Mouse (Mus musculus): Measurements from ENCODE around the gene Irs1.
A peak's percentile ranks its signal among the peaks of the same experiment; 100 is the strongest.

Irs1 gene

DNA sequence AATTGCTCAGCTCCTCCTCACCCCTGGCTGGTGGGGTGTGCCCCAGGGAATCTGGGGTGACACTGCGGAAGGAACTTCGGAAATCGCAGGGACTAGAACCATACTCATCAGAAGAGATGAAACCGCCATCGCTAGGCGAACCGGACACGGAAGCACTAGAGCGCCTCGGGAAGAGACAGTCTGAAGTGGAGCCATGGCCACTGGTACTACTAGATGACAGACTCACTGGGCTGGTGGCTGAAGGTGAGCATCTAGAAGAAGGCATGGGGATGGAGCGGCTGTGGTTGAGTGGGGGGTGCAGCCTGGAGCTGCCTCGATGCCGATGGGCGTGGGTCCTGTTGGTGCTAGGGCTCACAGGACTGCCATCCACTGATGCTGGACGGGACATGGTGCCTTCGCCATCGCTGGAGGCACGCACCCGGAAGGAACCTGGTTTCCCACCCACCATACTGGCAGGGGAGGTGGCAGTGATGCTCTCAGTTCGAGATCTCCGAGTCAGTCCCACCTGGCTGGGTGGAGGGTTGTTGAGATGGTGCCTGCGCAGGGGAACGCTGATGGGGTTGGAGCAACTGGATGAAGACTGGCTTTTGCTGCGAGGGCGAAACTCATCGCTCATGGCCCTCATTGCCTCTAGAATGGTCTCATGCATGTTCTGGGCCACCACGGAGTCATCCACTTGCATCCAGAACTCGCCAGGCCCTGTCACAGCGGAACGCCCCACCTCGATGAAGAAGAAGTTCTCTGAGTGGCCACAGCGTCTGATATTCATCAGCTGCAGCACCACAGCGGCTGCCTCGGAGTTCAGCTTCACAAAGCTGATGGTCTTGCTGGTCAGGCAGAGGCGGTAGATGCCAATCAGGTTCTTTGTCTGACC, 1.9 kb downstream of the Irs1 start:
- no peak for ATAC-seq (ENCODE audit: insufficient number of reproducible peaks, low FRiP score, low TSS enrichment)

DNA sequence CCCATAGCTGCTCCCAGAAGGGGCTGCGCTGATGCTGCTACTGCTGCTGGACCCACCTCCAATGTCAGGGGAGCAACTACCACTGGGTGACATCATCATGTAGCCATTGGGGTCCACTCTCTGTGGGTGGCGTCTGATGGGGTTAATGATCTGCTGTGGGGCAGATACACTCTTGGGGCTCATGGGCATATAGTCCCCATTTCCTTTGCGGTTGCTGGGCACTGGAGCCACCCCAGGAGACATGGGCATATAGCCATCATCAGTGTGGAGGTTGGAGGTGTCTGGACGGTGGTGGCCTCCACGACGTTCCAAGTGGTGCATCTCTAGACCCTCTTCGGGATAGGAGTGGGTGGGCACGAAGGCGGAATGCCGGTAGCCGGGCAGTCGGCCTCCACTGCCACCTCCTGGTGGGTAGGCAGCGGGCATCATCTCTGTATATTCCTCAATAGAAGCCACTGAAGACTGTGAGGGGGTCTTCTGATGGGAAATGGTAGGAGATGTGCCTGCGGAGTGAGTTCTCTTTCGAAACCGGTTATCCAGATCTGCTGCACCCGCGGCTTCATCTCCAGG, 2.7 kb downstream of the Irs1 start:
- ATAC-seq (ENCODE audit: insufficient number of reproducible peaks, low FRiP score, low TSS enrichment): no peak

DNA sequence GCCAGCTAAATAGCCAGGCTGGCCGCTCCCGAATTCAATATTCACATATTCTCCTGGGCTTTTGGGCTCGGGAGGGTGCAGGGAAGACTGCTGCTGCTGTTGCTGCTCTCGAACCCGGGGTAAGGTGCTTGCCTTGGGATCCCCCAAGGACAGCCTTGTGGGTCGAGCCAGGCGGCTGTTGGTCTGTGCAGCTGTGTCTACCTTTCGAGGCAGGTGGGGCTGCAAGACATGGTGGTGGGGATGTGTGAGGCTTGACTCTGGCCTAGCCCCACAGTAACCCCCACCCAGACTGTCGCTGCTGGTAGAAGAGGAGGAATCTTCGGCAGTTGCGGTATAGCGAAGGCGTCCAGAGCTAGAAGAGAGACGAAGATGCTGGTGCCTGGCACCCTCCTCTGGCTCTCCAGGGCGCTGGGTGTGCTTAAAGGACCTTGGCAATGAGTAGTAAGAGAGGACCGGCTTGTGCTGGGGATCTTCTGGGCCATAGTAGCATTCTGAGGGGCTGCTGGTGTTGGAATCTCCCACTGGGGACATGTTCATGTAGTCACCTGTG, 3.4 kb downstream of the Irs1 start:
- ATAC-seq (ENCODE audit: insufficient number of reproducible peaks, low FRiP score, low TSS enrichment): no peak

DNA sequence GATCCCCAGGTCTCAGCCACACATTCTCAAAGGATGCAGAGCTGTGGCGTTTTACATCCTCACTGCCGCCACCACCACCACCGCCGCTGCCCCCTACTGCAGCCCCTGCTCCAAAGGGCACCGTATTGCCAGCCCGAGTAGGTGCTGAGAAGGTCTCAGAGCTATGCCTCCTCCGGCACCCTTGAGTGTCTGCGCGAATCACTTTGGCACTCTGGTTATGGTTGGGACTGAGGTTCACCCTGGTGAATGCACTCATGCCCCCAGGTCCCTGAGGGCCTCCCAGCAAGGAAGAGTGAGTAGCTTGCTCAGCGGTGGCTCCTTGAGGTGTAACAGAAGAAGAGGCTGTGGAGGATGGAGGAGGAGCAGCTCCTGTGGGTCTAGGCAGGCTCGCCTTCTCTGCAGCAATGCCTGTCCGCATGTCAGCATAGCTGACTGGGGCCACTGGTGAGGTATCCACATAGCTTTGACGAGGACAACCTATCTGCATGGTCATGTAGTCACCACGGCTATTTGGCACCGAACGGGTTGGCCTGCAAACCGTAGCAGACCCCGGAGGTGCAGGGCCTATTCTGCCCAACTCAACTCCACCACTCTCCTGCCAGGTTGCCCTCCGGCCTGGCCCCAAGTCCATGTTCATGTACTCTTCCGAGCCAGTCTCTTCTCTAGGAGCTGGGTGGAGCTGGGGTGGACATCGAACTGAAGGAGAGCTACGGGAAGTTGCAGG, 4.0 kb downstream of the Irs1 start:
- ATAC-seq (ENCODE audit: insufficient number of reproducible peaks, low FRiP score, low TSS enrichment): no peak

DNA sequence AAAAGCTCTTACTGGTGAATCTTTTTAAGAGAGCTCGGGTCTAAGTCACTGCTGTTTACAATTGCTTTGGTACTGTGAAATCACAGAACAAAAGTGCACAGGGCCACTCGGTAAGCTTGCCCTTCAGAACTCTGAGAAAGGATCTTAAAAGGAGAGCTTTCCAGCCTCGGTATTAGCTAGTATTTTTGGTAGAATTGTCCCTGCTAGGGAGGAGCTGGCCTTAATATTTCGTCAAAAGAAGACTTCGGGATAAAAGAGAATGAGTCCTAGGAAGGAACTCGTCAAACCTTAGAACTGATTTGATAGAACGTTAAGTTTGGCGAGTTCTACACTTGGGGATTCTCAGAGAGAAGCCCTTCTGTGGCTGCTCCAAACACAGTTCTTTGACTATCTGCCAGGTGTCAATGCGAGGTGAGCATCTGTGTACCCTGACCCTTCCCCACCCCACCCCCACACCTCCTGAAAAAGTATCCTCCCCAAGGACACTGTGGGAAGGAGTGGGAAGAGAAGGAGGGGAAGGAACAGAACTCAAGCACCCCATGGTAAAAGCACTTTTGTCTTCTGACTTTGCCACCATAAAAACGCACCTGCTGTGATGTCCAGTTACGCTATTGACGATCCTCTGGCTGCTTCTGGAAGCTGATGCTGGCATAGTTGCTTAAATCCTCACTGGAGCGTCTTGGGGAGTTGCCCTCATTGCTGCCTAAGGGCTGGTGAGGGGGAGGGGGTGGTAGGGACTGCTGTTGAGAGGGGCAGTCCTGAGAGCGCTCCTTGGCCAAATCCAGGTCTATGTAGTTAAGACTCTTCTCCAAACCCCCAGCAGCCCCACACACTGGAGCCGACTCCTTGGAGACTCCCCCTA, 4.8 kb downstream of the Irs1 start:
- no peak for ATAC-seq (ENCODE audit: insufficient number of reproducible peaks, low FRiP score, low TSS enrichment)

DNA sequence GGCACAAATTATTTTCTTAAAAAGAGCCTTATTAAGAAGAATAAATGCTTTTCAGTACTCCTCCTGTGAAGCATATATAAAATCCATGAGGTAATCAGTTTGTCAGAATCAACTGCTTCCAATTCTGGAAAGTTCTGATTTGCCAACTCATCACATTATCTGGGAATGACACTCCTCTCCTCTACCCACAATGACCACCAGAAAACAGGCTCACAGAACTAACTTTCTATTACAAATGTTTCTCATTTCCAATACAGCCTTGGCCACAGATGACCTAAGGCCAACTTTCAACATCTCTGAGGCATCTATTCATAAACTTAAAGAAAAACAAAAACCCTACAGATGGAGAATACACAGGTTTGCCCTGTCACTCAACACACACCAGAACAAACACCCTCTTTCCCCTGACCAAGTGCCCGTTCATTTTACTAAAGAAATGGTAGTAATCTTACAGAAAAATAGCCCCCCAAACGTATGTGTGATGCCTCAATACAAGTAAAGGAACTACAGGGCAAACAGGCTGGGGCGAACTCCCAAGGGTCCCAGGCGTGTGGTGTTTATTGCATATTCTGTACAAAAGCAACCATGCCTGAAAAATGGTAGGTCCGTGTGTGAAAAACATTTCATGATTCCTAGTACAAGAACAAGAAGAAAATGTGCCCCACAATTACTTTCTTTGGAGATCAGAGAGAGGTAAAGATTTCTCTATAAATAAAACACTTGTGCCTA, 5.6 kb downstream of the Irs1 start:
- no peak for ATAC-seq (ENCODE audit: insufficient number of reproducible peaks, low FRiP score, low TSS enrichment)

DNA sequence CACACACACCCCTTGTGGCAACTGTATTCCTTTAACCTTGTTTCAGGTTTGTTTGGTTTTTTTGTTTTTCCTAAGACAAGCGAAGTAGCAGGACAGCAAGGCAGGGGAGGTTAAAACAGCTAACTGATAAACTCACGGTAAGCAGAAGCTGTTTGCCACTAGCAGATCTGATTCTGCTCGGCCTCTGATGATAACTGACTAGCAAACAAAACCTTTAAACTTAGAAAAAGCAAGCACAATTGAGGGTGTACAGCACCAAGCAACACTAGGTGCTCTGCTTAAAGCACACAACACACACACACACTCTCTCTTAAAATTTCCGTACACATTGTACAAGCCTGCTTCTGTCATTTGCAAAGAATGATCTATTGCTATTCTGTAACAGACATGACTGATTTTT, 6.8 kb downstream of the Irs1 start:
- ATAC-seq (ENCODE audit: insufficient number of reproducible peaks, low FRiP score, low TSS enrichment): no peak

DNA sequence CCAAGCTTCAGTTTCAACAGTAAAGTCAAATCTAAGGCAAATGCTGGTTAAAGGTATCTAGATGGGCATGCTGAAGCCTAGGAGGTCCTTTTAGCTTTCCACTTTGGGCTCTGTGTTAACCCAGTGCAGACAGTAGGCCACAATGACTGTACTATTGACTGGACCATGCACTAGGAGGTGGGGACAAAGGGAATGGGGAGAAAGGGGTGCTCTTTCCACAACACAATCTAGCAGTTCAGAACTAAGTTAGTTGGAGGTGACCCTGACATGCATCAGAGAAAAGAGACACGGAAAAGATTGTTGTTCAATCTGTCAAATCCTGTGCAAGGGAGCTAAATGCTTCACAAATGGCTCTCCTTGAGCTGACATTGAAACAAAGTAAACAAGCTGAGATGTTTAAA, 7.3 kb downstream of the Irs1 start:
- 0 out of 2 replicates have a peak, but pooled peaks have one; percentile 17 for ATAC-seq (ENCODE audit: insufficient number of reproducible peaks, low FRiP score, low TSS enrichment)

DNA sequence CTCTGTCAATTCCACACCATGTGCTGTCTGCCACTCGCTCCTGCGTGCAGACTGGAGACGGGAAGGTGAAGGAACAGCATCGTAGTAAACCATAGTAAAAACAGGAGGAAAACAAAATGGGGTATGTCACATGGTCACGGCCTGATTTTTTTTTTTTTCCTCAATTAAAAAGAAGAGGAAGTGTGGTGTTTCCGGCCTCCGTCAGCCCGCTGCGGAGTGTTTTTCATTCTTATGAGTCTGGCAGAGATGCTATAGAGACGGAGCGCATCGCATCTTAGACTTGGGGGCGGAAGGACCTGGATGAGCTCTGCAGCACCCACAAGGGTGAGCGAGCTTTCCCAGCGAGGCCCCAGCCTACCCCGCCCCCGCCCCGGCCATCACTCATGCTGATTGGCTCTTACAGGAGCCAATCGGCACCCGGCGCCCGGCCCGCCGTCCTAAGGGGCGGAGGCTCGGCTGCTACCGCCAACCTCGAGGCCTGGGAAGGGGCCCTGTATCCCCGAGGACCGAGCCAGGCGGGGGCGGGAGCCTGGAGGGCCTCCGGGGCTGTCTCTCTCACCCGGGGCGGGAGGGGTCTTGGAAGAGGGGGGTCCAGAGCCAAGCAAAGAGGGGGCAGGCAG, 8.1 kb downstream of the Irs1 start:
- peak; percentile 91 for ATAC-seq (ENCODE audit: insufficient number of reproducible peaks, low FRiP score, low TSS enrichment)

DNA sequence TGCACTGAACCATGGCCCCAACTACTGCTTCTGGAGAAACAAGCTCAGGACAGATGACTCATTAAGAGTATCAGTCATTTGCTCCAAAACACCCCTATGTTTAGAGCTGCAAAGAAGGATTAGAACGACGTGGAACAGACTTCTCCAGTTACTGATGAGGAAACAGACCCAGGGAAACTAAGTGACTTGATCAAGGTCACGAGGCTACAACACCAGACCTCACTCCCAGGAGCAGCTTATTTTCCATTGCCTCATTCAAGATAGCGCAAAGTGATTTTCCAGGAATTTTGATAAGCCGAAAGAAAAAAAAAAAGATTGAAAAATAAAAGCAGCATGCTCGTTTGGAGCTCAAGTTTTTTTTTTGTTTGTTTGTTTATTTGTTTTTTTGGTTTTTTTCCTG, 9.4 kb downstream of the Irs1 start:
- ATAC-seq (ENCODE audit: insufficient number of reproducible peaks, low FRiP score, low TSS enrichment): no peak

DNA sequence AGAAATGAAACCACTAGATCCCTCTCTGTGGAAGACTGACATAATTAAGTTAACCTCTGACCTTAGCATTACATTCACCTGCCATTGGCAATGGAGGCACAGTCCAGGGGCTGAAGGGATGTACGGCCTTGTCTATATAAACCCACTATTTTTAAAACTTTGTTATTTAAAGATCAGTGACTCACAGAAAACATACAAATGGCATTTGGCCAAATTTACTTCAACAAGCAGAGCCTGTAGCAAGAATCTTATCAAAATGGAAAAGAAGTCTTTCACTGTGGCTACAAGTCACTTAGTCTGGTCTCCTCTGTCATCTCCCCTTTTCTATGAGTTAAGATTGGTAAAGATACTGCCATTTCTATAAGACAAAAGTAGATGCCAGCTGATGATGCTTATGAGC, 11.4 kb downstream of the Irs1 start:
- ATAC-seq (ENCODE audit: insufficient number of reproducible peaks, low FRiP score, low TSS enrichment): no peak

DNA sequence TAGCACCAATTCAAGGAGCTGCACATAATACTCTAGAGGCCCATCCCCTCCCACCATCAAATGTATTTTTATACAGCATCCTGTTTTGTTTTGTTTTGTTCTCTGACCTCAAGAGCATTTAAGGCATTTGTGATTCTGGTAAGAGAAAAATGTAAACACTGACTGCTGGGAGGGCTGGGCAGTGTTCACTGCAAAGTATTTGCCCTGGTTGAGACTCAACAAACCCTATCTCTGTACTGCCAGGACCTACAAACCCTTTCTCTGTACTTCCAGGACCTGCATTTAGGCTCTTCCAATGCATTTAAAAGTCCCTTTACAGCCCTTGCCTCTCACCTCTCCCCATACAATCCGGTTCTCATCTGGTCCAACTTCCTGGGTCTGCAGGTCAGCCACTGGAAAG, 16.9 kb downstream of the Irs1 start:
- ATAC-seq (ENCODE audit: insufficient number of reproducible peaks, low FRiP score, low TSS enrichment): no peak

DNA sequence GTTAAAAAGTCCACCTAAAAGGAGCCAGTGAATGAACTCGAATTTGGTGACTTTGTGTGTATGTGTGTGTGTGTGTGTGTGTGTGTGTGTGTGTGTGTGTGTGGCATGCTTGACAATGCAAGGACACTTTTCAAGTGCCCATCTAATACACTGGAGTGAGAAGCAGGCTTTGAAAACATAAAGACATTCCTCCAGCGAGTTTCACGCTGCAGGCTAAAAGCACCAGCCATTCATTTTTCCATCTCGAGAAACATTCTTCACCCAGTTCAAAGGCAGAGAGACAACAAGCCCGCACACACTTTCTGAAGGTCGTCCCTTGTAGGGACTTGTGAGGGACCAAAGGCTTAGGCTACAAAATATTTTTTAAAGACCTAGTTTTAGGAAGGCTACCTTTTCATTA, 17.7 kb downstream of the Irs1 start:
- no peak for ATAC-seq (ENCODE audit: insufficient number of reproducible peaks, low FRiP score, low TSS enrichment)

DNA sequence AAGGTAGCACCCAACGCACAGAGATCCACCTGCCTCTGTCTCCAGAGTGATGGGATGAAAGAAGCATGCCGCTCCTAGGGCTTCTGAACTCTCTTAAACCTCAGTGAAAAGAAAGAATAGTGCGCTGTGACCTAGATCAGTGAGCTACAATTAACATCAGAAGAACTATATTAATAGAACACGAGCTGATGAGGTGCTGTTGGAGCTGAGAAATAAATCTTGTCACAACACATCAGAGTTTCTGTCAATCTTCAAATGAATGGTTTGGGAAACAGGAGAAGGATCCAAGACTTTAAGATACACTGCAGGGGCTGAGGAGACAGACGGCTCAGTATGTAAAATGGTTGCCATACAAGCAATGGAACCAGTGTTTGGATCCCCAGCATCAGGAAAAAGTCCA, 19.0 kb downstream of the Irs1 start:
- no peak for ATAC-seq (ENCODE audit: insufficient number of reproducible peaks, low FRiP score, low TSS enrichment)

DNA sequence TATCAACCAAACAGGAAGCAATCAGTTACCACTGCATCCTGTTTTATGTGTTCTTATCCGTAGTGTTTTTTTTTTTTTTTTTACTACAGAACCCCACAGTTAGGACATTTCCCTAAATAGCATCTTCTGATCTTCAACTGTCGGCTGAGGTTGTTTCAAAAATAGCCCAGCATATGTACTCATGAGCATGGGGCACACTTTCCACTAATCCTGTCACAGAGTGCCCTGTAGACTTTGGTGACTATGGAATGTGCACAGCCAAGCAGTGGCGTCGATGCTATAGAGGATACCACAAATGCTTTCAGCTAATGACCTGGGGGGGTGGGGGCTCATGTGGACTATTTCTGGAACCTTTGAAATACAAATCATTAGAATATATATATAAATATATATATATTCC, 23.7 kb downstream of the Irs1 start:
- no peak for ATAC-seq (ENCODE audit: insufficient number of reproducible peaks, low FRiP score, low TSS enrichment)

DNA sequence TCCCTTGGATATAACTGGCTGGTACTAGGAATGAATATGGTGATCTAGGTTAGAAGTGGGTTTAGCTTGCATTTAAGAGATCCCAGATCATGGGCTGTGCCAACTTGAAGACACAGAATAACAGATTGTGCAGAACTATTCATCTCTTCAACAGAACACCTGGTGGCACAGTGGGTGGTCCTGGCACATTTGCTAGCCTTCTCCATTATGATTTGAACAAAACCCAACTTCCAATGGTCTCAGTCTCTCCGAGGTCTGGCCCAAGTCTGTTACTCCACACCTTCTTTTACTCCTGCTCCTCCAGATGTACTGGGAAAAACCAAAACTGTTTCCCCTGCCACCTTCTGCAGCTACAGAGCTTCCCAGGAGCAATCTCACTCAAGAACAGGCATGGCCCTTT, 28.9 kb downstream of the Irs1 start:
- peak; percentile 66 for ATAC-seq (ENCODE audit: insufficient number of reproducible peaks, low FRiP score, low TSS enrichment)

DNA sequence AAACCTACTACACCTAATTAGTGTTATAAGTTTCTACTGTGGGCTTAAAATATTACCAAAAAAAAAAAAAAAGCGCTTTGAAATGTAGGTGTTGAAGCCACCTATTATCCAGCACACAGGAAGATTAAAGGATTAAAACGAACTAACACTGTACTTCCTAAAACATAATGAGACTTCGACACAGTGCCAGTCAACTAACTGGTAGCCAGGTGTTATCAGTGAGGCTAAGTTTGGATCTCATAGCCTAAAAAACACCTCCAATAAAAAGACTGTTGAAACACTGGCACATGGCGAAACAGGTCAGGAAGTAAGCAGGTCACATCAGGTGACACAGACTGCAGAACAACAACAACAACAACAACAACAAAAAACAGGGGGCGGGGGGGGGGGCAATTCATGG, 29.6 kb downstream of the Irs1 start:
- ATAC-seq (ENCODE audit: insufficient number of reproducible peaks, low FRiP score, low TSS enrichment): no peak

DNA sequence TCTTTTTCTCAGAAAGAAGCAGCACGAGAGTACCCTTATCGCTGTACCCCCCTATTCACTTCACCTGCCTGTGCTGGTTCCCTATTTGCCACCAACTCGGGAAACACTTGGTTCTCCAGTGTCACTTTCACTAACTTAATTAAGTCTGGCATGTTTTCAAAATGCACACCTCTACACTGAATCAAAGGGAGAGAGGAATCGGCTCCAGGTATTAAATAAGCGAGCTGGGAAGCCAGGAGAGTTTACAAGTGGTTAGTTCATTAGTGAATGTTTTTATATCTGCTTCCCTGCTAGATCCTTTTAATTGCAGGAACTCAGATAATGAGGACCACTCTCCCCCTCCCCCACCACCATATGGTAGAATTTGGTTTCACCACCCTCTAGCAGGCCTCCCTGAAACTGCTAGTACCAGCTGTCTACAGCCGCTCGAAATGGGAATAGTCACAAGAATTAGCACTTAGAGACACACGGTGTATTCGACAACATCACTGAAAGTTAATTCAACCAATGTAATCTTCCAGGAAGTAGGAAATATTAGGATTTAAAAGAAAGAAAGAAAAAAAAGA, 30.1 kb downstream of the Irs1 start:
- peak; percentile 62 for ATAC-seq (ENCODE audit: insufficient number of reproducible peaks, low FRiP score, low TSS enrichment)

DNA sequence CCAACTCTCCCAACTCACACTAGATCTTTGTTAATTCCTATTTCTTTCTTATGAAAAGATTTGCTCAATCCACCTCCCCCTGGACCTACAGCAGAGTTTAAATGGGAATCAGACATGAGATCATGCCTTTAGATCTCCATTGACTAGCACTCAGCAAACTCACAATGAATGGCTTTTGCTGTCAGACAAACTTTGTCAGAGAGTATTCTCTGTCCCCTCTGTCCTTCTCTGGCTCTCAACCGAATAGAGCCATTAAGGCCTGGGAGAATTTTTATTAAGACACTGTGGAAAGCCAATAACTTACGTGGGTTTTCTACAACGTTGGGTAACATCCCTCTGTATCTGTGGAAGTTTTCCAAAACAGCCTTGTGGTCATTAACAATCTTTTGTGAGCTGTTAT, 31.2 kb downstream of the Irs1 start:
- no peak for ATAC-seq (ENCODE audit: insufficient number of reproducible peaks, low FRiP score, low TSS enrichment)
